Mouse (Mus musculus) cerebellum, postnatal 25 days (tissue): ENCODE data around the gene Morc1.

ENCODE experiments used
- DNase-seq, 2 experiments: peaks; one replicate each; pipeline ENCODE4 v3.0.0; 2021; ENCODE audit warnings: mixed read lengths in 2 of 2

Morc1 gene

DNA sequence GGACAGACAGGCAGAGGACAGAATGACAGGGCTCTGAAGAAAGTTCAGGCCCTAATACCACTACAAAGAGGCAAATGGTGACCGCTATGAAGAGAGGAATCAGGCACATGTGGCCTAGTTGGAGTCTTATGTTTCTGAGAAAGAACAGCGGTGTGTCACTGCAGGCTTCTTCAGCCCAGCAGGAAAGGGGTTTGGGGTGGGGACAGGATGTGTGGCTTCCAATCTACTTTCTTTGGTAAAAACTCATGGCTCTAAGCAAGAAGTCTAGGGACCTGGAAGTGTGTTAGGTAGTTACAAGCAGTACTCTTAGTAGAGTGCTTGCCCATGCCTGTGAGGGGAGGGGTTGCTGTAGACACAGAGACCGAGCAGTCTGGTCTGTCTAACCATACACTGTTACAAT lies 196.3 kb downstream of the Morc1 start:
- no peak for DNase-seq

DNA sequence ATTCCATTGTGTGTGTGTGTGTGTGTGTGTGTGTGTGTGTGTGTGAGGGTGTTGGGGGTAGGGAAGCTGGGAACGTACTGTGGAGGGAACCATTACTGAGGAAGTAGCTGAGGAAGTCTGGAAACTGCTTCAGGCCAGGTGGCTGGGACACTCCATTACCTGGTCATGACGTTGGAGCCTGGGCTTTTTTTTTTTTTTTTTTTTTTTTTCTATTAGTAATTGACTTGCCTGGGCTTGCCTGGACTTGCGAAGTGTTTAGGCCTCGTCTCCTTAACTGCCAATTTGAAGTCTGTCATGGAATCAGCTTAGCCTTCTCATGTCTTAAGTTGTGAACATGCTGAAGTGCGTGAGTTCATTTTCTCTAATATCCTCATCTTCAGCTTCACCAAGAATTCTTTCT lies 198.7 kb downstream of the Morc1 start:
- DNase-seq, result no peak

DNA sequence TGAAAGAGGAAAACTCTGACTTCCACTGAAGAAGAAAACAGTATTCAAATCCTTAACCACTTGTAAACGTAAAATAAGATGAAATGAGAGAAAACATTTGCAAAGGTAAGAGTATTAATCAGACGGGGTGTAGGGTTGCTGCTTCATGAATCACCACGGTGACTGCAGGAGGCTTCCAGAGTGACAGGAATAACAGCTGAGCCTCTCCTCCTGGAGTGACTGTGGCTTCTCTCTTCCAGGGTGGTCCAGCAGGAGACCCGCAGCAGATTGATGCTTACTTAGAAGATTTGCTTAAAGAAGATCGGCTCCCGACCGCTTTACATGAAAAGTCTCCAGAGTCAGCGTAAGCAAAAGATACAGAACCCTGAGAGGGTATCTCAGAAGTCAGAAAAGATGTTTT lies 199.4 kb downstream of the Morc1 start:
- DNase-seq, result no peak

DNA sequence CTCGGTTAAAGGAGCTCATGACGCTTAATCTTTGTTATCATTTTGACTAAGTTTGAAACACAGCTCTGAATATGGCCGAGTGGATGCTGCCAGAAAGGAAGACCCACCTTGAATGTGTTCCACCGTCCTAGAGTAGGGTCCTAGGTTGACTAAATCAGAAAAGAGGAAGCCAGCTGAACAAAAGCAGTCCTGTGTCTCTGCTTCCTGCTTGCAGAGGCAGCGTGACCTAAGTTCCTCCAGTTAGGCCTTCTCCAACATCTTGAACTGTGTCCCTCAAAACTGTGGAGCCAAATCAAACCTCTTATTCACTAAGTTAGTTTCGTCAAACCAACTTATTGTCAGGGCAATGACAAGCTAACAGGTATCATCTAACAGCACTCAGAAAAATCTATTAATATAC lies 201.3 kb downstream of the Morc1 start:
- DNase-seq, result no peak

DNA sequence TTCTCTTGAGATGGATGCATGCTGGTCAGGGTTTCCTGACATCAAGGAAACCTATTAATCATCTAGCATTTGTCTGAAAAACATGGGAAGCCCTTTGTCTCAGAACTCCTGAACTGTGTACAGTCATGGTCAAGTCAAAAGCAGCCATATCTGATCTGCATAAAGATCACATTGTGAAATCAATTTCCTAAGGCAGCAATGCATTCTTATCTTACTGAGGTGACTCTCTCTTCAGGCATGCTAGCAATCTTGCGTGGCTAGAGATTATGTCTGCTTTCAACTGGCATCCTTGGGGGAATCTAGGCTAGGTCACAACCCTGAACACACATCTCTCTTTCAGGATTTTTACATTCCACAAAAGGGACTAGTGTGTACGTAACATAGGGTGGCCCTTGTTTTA lies 215.2 kb downstream of the Morc1 start:
- DNase-seq, result no peak

DNA sequence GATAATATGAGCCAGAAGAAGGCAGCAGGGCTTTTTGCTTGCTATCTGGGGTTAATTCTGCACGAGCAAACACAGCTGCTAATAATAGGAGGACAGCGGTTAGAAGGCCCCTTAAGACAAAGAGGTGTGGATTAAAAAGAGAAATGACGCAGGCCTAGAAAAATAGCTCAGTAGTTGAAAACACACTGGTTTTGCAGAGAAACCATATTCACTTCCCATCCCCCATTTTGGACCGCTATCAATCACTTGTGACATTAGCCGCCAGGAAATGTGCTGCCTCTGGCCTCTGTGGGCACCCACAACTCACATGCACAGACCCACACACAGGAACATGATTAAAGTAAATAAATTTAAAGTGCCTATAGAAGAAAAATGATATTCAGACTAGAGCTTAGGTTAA lies 240.7 kb downstream of the Morc1 start:
- no peak for DNase-seq

DNA sequence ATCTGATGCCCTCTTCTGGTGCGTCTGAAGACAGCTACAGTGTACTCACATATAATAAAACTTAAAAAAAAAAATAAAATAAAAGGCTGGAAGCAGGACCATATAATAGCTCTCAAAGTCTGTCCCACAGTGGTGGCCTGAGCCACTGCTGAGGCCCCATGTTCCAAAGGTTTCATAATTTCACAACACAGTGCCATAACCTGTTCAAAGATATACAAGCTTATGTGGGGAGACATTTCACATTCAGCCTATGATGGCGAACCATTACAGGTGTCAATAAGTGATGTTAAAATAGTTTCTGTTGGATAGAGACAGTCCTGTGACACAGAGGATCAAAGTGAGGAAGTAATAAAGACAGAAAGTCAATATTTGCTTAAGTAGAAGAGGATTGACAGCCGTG lies 241.6 kb downstream of the Morc1 start:
- DNase-seq, result no peak

DNA sequence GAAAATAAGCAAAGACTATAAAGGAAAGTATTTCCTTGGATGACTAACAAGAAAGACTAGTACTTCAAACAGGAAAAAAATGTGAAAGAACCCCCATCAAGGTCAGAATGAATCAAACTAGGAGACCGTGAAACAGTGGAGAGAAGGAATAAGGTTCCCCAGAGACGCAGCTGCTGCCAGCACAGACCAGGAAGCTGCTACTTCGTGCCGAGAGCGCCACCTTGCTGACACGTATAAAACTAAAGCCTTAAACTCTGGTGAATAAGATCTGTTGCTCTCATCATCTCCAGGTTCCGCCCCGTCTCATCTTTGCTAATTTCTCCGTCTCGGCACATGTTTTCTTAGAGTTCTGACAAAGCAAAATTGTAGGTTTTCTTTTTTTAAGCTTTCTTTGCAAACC lies 244.6 kb downstream of the Morc1 start:
- DNase-seq, result peak; percentile 85 to 91

DNA sequence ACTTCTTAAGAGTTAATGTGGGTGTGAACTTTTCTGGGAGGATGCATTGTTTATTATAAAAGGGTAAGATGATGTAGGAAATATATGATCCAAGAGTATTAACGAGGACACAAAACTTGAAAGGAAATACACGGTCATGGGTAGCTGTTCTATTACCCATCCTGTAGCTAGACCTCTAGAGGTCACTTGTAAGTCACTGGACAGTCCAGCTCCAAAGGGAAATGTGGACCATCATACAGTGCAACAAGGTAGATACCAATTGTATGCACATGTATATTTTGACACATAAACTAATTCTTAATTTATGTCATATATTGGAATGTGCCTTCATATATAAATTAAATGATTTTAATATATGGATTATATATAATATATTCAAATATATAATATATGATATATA lies 245.2 kb downstream of the Morc1 start:
- no peak for DNase-seq

DNA sequence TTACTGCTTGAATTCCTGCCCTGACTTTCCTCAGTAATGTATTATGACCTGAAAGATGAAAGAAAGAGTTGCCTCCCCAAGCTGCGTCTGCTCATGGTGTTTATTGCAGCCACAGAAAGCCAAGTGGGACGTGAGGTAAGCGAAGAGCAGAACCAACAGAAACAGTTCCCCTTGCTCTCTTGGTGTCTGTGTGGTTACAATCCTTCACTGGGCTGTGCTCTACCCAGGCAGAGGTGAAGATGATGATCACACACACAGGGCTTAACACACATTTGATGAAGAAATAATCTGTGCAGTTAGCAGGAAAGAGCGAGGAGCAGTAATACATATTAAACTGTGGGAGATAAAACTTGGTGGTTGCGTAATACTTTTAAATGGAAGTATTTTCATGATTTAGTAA lies 246.3 kb downstream of the Morc1 start:
- no peak for DNase-seq

DNA sequence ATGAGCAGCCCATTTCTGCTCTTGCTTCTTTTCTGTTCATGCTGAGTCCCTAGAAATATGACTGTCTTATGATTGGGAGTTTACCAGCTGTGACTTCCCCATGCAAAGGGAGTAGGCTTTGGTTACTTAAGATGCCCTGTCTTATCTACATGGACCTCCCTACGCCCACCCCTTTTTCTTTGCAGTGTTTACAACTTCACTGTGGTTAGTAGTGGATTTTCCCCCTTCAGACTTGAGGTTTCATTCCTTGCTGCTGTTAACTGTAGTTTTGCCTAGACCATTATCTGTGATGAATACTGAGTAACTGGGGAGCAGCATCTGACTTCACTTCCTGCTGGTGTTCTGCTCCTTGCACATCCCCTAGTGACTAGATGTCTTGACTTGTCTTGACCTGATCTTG lies 247.0 kb downstream of the Morc1 start:
- DNase-seq, result no peak
